Mouse (Mus musculus) regulatory T cell (primary cell): ENCODE results near the gene Pianp.
"Not testable (repeated sequence)": the region's sequence is repeated elsewhere in the genome, so short reads cannot be mapped to it uniquely, and the experiment has no call there.

Experiments
- in situ Hi-C: fragments of 300-600 bp; cut with MboI, MseI; formaldehyde crosslinking; loops from one replicate; pipeline ENCODE4 v1.15.1; 2025; ENCODE audit warnings: high pct_unique_total_duplicates

Gene Pianp

DNA sequence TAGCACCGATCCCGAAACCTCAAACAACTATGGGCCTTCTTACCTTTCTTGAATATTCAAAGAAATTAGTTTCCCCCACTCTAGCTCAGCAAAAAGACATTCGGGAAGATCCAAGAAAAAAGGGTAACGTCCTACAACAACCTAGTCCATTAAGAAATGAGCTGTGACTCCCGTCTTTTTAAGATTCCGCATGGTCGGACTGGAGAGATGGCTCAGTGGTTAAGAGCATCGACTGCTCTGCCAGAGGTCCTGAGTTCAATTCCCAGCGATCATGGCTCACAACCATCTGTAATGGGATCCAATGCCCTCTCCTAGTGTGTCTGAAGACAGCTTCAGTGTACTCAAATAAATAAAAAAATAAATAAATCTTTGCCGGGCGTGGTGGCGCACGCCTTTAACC lies 11.6 kb downstream of the Pianp start:
- in situ Hi-C loops = no loop called here

DNA sequence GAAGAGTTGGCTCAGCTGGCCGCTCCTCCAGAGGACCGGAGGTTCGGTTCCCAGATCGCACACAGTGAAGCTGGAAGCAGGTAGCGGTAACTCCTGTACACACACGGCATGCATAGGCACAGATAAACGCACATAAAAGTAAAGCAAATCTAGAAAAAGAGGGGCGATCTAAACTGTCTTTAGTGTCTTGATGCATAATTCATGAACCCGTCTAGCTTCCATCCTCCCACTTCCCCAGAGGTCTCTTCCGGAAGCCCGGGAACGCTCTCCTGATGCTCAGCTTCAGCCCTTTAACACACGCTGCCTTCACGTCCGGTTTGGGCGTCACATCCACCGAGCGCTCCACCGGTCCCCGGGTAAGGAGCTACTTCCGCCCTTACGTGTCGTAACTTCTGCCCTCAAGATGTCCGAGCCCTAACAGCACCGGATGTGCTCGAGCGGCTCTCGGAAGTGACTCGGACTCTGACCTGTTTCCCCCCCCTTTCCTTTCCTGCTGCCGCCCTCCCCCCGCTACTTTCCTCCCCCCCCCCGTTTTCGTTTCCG lies 12.2 kb downstream of the Pianp start:
- in situ Hi-C loops = no loop called here

DNA sequence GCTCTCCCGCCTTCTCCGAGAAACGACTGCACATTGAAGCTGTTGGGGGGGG lies 12.5 kb downstream of the Pianp start, which contains the start of gene Zfp384:
Gene Zfp384, plus strand, starts transcription at position 17 of the 52 bp plus-strand sequence.
- in situ Hi-C loops = no loop called here

DNA sequence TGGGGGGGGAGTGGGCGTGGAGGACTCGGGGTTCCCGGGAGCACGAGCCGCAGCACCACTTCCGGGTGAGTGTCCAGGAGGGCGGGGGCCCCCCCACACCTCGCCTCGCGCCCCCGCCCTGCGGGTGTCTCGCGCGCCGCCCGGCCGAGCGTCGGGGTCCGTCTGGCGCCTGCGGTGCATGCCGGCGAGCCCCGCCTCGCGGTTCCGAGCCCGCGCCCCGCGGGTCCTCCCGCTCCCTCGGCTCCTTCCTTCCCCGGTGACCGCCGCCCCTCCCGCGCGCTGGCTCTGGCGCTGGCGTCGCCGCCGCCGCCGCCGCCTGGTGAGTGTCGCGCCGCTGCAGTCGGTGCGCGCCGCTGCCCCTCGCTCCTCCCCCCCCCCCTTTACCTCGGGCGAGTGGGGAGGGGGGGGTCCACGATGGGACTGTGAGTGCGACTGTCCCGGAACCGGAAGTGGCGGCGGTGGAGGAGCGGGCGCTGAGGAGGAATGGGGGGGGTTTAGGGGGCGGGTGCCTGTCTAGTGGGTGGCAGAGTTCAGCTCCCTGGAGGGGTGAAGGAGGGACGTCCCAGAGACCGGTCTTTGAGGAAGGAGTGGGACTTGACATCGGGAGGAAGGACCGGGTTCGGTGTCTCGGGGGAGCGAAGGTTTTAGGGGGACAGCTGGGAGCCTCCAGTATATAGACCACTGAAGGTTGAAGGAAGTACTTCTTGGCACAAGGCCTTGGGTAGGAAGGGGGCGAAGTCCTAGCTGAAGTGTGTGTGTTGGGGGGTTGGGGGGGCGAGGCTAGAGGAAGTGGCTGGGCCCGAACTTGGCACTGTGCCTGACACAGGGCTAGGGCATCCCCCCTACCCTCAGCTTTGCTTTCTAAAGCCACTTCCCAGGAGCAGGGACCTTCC lies 12.9 kb downstream of the Pianp start:
- in situ Hi-C loops = no loop called here

DNA sequence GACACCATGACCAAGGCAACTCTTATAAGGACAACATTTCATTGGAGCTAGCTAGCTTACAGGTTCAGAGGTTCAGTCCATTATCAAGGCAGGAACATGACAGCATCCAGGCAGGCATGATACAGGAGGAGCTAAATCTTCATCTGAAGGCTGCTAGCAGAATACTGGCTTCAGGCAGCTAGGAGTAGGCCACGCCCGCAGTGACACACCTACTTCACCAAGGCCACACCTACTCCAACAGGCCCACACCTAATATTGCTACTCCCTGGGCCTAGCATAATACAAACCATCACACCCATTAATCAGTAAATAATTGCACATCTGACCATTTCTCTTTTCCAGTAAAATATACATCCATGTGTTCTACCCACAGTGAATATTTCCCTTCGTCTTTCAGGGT lies 21.2 kb downstream of the Pianp start:
- in situ Hi-C loops = no loop called here

DNA sequence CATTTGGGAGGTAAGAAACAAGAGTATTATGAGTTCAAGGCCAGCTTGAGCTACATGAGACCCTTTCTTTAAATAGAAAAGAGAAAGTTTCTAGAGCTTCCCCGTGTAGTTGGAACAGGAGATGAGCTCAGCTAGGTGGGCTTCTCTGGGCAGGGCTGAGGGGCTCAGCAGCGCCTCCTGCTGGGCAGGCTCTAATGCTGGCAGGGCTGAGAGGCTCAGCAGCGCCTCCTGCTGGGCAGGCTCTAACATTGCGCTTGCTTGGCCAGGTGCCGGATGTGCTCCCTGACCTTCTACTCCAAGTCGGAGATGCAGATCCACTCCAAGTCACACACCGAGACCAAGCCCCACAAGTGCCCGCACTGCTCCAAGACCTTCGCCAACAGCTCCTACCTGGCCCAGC lies 34.0 kb downstream of the Pianp start:
- in situ Hi-C loops = not testable (repeated sequence)

DNA sequence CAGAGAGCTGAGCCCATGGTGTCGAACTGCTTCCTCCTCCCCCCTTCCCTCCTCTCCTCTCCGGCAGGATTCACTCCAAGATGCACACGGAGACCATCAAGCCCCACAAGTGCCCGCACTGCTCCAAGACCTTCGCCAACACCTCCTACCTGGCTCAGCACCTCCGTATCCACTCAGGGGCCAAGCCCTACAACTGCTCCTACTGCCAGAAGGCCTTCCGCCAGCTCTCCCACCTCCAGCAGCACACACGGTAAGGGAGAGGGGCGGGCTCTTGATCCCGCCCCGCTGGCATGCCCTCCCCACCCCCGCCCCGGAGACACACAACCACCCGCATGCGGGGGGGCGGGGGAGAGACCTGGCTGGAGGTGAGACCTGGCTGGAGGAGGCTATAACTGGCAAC lies 35.1 kb downstream of the Pianp start:
- in situ Hi-C loops = no loop called here

DNA sequence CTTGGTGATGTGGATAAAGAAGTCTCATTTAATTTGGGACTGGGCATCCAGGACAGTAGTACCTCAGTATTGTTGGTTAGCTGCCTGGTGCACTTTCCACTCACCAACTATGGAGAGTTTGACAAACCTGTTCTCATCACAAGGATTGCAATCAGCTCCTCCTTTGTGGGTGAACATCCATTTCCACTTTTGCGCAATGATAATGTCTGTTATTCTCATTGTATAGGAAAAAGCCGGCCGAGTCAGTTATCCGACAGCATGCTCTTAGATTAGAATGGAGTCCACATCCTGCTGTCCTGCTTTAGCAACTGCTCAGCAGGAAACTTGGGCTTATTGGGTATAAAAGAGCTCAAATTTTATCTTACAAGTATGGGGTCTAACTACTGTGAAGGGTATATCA lies 42.2 kb downstream of the Pianp start:
- in situ Hi-C loops = no loop called here

DNA sequence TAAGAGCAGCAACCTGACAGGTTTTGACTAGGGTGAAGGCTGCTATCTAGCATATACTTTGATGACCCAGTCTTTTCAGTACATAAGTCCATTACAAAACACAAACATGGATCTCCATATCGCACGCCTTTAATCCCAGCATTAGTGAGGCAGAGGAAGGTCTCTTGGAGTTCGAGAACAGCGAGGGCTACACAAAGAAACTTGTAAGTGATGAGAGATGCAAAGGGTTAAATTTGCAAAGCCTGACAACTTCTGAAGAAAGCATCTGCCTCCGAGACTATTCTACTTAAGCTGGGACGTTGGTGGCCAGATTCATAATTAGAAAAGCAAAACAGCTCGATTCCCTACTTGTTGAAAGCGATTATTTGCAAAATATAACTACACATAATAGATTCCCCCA lies 42.6 kb downstream of the Pianp start:
- in situ Hi-C loops = no loop called here

DNA sequence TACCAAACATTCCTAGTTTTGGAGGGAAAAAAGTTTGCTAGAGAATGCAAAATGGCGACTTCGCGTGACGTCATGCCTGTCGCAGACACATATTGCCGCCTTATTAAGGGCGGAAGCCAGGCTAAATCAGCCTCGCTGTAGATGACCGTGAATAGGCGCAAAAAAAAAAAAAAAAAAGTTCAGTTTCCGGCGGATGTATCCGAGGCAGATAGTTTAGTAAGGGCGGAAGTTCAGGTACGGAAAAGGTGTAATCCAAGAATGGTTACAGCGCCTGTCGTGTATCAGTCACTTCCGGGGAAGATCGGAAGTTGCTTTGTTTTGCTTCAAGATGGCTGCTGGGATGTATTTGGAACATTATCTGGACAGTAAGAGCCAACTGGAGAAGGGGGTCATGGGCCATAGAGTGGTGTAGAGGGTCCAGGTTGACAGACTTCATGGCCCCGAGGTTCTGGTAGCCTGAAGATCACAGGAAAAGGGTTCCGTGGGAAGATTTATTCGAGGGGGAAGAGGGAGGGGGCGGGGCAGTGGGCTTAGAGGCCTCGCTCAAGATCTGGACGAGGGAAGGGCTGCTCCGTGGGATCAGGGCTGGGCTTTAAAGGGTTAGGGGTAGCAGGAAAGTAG lies 43.1 kb downstream of the Pianp start, which contains the start of gene Ing4:
Gene Ing4, plus strand, starts transcription at position 228 of the 621 bp plus-strand sequence.
- in situ Hi-C loops = no loop called here

DNA sequence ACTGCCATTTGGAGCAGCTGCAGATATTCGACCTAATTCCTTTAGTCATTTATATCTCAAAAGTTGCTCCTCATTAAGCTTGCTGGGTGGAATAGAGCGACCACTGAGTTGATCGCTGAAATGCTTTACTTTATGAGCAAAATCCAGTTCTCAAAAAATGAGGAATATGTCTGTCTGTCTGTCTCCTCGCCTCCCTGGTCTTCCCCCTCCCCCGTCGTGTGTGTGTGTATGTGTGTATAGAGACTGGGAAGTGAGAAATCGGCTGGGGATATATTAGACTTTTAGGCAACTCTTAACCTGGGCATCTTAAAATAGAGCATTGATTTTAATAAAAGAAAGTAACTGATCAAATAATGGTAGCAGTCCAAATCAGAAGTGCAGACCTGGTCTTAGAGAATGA lies 43.7 kb downstream of the Pianp start:
- in situ Hi-C loops = no loop called here

DNA sequence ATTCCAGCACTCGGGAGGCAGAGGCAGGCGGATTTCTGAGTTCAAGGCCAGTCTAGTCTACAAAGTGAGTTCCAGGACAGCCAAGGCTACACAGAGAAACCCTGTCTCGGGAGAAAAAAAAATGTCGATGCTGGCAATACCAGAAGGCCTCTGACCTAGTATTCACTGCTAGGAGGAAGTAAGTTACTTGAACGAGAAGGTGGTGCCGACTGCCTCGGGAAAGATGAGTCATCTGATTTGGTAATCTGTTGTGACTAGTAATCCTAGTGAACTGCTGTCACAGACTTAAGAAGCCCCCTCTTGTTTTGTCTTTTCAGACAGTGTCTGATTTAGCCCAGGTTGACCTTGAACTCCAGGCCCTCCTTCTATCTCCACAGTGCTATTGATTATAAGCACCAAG lies 44.6 kb downstream of the Pianp start:
- in situ Hi-C loops = no loop called here

DNA sequence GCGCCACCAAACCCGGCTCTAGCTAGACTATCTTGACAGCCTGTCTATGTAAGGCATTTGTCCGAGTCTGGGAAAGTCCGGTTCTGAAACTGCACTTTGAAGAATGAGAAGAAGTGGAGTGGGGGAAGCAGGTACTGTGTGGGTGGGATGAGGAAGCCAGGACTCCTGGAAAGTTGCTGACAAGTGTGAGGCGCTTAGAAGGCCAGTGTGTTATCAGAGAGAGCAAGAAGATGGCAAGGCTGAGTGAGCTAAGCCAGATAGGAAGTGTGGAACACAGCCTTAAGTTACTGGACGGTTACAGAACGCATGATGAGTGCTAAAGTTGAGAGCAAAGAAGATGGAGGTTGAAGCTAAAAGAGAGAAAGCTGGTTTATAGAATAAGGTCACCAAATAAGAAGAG lies 45.6 kb downstream of the Pianp start:
- in situ Hi-C loops = no loop called here

DNA sequence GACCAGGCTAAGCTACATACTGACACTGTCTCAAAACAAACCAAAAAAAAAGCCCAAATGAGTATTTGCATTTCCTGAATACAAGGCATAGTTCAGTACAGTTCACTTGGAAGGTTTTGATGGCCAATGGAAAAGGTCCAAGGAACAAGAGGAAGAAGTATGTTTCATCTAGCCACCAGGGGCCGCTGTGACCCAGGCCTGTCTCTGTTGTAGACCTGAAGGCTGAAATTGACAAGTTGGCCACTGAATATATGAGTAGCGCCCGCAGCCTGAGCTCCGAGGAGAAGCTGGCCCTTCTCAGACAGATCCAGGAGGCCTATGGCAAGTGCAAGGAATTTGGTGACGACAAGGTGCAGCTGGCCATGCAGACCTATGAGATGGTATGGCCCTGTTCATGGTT lies 50.2 kb downstream of the Pianp start:
- in situ Hi-C loops = no loop called here

DNA sequence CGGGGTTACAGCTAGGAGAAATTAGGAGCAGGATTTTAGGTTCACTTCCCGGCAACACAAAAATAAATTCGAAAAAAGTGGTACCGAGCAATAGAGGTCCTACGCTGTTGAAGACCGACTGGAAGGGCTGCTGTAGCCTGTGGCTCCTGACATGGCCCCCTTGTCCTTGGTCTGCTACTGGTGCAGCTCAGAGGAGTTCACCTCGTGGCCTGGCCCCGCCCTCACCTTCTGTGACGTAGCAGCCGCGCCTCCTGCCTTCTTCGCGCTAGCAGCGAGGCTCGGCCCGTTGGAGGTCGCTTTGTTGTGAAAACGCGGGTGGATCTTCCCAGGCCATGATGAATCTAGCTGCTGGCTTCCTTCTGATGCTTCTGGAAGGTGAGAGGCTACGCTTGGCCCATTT lies 53.2 kb downstream of the Pianp start, which contains the start of gene Acrbp:
Gene Acrbp, plus strand, starts transcription at position 12 of the 400 bp plus-strand sequence.
- in situ Hi-C loops = no loop called here

DNA sequence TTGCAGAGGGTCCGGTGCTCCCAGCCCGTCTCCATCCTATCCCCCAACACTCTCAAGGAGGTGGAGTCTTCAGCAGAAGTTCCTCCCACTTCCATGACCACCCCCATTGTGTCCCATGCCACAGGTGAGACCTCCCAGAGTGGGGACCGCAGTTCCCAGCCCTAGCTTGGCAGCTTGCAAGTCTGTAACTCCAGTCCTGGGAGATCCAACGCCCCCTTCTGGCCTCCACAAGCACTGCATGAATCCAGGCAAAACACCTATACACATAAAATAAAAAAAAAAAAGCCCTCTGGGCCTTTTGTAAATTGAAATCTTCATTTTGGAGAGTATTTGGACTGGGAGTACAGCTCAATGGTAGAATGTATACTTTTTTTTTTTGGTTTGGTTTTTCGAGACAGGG lies 54.7 kb downstream of the Pianp start:
- in situ Hi-C loops = no loop called here
